Mouse (Mus musculus) kidney, postnatal 25 days (tissue): ENCODE data around the gene Selenbp2.
"Not testable (repeated sequence)": the region's sequence is repeated elsewhere in the genome, so short reads cannot be mapped to it uniquely, and the experiment has no call there.

Experiments
- DNase-seq, 2 experiments: peaks; one replicate each; pipeline ENCODE4 v3.0.0; 2021; ENCODE audit warnings: mixed read lengths in 2 of 2

The Selenbp2 gene

DNA sequence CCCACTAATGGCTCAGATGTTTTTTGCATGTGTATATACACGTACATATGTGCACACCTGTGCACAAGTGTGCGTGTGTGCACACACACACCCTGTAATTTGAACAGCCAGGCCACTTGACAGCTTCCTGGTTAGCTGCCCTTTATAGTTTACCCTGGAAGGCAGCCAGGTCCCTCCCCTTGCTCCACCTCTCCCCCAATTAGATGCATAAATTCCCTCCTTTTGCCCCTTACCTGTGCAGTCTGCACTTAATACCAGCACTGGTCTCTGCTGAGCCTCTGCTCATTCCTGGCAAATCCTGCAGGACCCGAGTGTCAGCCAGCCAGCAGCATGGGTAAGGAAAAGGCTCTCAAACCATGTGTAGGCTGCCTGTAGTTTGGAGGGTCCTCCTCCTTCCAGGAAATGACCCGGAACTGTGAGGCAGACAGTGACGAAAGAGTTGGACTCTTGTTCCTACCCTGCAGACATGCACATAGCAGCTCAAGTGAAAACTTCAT is at the start of gene Selenbp2:
Selenbp2 (plus strand) TSS at position 228 of the 497 bp plus-strand sequence.
- DNase-seq: peak; percentile 56 to 71

DNA sequence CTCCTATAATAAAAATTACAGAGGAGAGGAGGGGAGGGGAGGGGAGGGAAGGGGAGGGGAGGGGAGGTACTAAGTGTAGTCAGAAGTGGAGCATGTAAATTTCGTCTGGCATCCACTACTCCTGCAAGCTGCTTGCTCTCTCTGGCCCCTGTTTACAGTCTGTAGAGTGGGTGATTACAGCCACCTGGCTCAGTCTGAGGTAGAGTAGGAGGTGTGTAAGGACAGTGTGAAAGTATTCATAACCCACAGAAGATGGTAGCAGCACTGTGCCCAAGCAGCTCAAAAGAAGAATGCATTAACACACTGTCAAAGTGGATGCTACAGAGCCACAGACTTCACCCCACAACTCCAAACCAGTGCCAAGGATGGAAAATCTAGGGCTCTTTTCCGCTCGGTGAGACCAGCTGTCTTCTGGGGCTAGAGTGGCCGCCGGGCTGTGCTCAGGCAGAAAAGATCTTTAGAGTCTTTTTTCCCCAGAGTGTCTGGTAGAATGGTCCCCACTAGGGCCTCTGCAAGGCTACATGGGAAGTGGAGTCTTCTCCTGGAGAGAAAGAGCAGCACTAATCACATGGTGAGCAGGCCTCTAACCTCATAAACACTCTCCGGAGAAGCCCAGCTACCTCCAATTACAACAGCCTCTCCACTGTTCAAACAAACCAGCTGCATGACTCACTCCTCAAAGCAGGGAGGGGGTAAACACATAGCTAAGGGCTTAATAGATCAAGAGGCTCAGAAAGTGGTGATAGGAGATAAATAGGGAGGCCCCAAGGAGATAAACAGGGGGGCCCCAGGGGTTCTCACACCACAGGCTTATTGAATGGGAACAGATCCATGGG is 44.4 kb upstream of the Selenbp2 start:
- no peak for DNase-seq

DNA sequence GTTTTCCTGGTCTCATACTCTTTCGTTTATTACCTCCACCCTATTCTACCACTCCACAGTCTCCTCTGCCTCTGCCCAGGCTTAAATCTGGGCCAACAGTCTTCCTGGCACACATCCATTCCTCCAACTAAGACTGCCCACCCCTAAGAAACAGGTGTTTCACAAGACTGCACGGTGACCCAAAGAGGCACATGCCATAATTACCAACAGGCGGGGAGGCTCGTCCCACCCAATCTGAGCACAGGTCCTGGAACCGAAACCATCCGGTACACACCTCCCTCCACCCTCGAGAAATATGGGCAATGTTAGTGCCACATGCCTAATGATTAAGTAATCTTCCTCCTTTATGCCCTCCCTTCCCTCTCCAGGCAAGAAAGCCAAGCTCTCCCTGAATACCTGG is 42.9 kb upstream of the Selenbp2 start:
- peak; percentile 18 to 52 for DNase-seq

DNA sequence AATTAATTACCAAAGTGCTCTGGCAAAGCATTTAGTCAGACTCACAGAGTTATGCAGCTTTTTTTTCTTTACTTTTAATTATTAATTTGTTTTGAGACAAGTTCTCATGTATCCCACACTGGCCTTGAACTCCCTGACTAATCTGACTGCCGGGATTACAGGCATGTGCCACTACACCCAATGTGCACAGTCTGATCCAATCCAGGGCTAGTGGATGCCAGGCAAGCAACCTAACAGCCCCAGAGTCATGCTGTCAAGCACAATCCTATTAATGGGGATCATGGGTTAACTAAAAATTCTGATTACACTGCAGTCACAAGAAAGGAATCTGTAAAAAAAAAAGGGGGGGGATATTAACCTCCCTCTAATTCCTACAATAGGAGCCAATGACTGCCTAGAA is 39.4 kb upstream of the Selenbp2 start:
- DNase-seq: peak in 1 of 2 experiments; percentile 49

GRCm38 (mm10) chr3:94657852-94658739 is 35.3 kb upstream of the Selenbp2 start:
- DNase-seq: not testable (repeated sequence)

DNA sequence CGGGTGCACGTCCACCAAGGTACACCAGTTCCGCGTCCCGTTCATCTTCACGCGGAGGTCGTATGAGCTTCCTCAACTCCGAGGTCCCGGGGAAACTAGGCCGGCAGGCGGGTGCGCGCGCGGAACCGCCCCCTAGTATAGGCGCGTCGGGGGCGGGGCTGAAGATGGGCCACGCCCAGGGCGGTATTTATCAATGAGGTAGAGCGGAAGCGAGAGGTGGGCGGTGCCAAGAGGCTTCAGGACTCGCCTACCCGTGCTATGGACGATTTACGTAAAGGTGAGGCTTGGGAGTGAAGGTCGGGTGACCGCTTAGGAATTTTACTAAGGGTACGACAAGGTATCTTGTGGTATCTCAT is 34.6 kb upstream of the Selenbp2 start, which contains the start of gene Tuft1:
Tuft1 (minus strand) TSS at position 133 of the 356 bp plus-strand sequence.
- peak; percentile 79 to 88 for DNase-seq

GRCm38 (mm10) chr3:94659142-94659748 is 34.1 kb upstream of the Selenbp2 start:
- DNase-seq: peak; percentile 54 to 78

- not testable (repeated sequence) for DNase-seq
Measured at GRCm38 (mm10) chr3:94660841-94661240, 32.5 kb upstream of the Selenbp2 start.

- not testable (repeated sequence) for DNase-seq
Measured at GRCm38 (mm10) chr3:94665060-94665802, 28.1 kb upstream of the Selenbp2 start.

GRCm38 (mm10) chr3:94665896-94666295 is 27.5 kb upstream of the Selenbp2 start:
- DNase-seq: not testable (repeated sequence)

- peak; percentile 24 to 44 for DNase-seq
Measured at GRCm38 (mm10) chr3:94675101-94675500, 18.3 kb upstream of the Selenbp2 start.

- peak; percentile 48 to 81 for DNase-seq
Measured at GRCm38 (mm10) chr3:94679351-94679841, 14.0 kb upstream of the Selenbp2 start.

- DNase-seq: peak in 1 of 2 experiments; percentile 31
Measured at GRCm38 (mm10) chr3:94680032-94680431, 13.3 kb upstream of the Selenbp2 start.

- DNase-seq: peak in 1 of 2 experiments; percentile 28
Measured at GRCm38 (mm10) chr3:94680783-94681182, 12.6 kb upstream of the Selenbp2 start.

DNA sequence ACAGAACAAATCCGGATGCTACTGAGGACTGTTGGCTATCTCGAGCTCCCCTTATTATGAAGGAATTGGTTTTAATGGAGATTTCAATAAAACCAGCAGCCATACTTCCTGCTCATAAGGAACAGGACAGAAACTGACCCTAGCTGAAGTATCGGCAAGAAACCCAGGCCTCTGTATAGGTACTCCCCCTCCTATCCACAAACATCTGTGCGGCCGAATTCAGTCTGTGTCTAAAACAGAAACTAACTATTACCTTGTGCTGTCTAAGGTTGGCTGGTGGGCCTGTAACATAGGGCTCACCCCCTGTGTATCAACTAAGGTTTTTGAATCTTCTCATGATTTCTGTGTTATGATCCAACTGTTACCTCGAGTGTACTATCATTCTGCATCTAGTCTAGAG is 9.7 kb upstream of the Selenbp2 start:
- DNase-seq: no peak

DNA sequence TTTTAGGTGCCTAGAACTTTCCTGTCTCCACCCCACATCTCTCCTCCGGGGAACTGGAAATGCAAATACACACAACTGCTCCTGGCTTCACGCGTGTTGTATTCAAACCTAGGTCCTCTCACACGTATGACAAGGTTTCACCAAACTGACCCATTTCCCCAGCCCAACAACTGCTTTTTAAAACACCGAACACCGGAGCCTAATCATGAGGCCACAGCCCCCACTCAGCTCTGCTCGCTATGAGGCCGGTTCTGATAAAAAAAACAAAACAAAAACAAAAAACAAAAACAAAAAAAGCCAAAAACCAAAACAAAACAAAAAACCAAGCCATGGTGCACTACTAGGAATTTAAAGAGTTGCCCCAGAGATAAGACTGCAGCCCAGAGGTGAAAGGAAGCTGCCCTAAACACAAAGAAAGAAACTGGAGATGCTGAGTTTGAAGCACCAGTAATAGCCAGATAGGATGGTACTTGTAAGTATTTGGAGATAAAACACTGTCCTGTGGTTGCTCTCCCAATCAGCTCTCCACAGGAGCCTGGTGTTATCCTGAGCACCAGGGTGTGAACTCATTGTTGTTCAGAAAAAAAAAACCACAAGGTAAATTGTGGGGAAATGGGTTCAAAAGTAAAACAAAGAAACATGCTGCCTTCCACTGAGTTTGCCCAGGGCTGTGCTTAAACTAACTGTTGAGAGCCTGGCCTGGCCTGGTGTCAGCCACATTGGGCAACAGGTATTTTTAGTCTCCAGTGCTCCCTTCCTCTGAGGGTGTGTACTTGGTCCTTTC is 7.2 kb upstream of the Selenbp2 start:
- DNase-seq: not testable (repeated sequence)

DNA sequence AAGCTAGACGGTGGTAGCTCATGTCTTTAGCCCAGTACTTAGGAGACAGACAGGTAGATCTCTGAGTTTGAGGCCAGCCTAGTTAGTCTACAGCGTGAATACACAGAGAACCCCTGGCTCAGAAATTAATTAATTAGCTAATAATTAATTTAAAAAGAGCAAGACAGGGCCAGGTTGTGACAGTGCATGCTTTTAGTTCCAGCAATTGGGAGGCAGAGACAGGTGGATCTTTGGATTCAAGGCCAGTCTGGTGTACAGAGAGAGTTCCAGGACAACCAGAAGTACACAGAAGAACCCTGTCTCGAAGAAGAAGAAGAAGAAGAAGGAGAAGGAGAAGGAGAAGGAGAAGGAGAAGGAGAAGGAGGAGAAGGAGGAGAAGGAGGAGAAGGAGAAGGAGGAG is 4.7 kb upstream of the Selenbp2 start:
- DNase-seq: peak; percentile 26 to 32

DNA sequence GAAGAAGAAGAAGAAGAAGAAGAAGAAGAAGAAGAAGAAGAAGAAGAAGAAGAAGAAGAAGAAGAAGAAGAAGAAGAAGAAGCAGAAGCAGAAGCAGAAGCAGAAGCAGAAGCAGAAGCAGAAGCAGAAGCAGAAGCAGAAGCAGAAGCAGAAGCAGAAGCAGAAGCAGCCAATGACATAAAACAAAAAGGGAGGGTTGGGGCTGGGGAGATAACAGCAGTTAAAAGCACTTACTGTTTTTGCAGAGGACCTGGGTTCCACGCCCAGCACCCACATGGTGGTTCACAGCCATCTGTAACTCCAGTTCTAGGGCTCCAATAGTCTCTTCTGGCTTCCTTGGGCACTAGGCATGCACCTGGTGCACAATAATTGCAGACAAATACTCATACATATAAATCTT is 4.2 kb upstream of the Selenbp2 start:
- not testable (repeated sequence) for DNase-seq

DNA sequence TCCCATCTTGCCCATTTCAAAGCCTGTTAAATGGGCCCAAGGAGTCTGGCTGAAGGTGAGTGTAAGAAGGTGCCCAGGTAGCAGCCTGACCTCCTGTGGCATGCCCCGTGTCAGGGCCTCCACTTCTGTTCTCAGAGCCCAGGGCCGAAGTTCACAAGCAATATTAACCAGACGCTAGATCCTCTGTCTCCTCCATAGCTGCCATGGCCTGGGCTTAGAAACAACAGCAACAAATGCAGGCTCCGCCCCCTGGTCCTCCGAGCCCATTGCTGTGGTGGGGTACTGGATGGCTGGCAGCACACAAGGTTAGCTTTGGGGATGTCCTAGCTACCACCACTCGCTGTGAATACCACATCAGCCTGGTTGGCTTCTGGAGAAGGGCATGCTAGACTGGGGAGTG is 3.2 kb upstream of the Selenbp2 start:
- peak; percentile 48 to 72 for DNase-seq

- DNase-seq: peak; percentile 32 to 52
Measured at GRCm38 (mm10) chr3:94690616-94691247, 2.6 kb upstream of the Selenbp2 start.
